Mouse (Mus musculus): ENCODE measurements around the gene Lsp1.

GRCm38 (mm10) chr7:142431106-142431505 is 29.5 kb upstream of the Lsp1 start:
- no peak for TF ChIP-seq CTCF (IDR thresholded peaks at IDR 0.05; ENCODE audit: low read depth, low read length)
- TF ChIP-seq POLR2AphosphoS5 (IDR thresholded peaks at IDR 0.05; ENCODE audit: insufficient replicate concordance, low read depth, low read length) = no peak

Measured in G1E (cell line).